Mouse (Mus musculus) adrenal gland (tissue): ENCODE data around the gene Tagln2.

Source experiments
- intact Hi-C: fragments of 180-260 bp; cut with DNase I; formaldehyde crosslinking; loops from one replicate; pipeline ENCODE4 v1.15.1; 2025

The Tagln2 gene

GRCm38 (mm10) chr1:172502145-172503110 is 2.6 kb downstream of the Tagln2 start:
- intact Hi-C loops = no loop called here

- intact Hi-C loops = no loop called here
These were observed 3.5 kb downstream of the Tagln2 start for GRCm38 (mm10) chr1:172503111-172503997.

GRCm38 (mm10) chr1:172504756-172505155 is 4.9 kb downstream of the Tagln2 start:
- intact Hi-C loops = no loop called here

GRCm38 (mm10) chr1:172507001-172507400 is 7.2 kb downstream of the Tagln2 start:
- intact Hi-C loops = no loop called here

GRCm38 (mm10) chr1:172507701-172508100 is 7.9 kb downstream of the Tagln2 start:
- intact Hi-C loops = no loop called here

- intact Hi-C loops = no loop called here
These were observed 8.3 kb downstream of the Tagln2 start for GRCm38 (mm10) chr1:172508172-172508571.

- intact Hi-C loops = no loop called here
These were observed 9.4 kb downstream of the Tagln2 start for GRCm38 (mm10) chr1:172509235-172509634.

- intact Hi-C loops = no loop called here
These were observed 10.1 kb downstream of the Tagln2 start for GRCm38 (mm10) chr1:172509983-172510382.

GRCm38 (mm10) chr1:172510421-172510972 is 10.7 kb downstream of the Tagln2 start:
- intact Hi-C loops = no loop called here

GRCm38 (mm10) chr1:172512962-172513361 is 13.1 kb downstream of the Tagln2 start:
- intact Hi-C loops = no loop called here

GRCm38 (mm10) chr1:172513525-172514212 is 13.8 kb downstream of the Tagln2 start:
- intact Hi-C loops = no loop called here

GRCm38 (mm10) chr1:172514213-172514529 is 14.3 kb downstream of the Tagln2 start:
- intact Hi-C loops = no loop called here

GRCm38 (mm10) chr1:172514551-172515268 is 14.9 kb downstream of the Tagln2 start:
- intact Hi-C loops = no loop called here

GRCm38 (mm10) chr1:172515396-172515795 is 15.5 kb downstream of the Tagln2 start:
- intact Hi-C loops = no loop called here

GRCm38 (mm10) chr1:172518013-172518412 is 18.2 kb downstream of the Tagln2 start:
- intact Hi-C loops = no loop called here

- intact Hi-C loops = loop anchor here (10.0 kb wide), 1 partner anchor 875 kb away; no protein-coding TSS in a partner anchor
These were observed 19.8 kb downstream of the Tagln2 start for GRCm38 (mm10) chr1:172519644-172520043.

GRCm38 (mm10) chr1:172520576-172521440 is 21.0 kb downstream of the Tagln2 start, which contains the start of gene Cfap45:
TSS of gene Cfap45 (plus strand) at chr1:172520801.
- intact Hi-C loops = loop anchor here (10.0 kb wide), 1 partner anchor 874 kb away; no protein-coding TSS in a partner anchor

GRCm38 (mm10) chr1:172522524-172522923 is 22.7 kb downstream of the Tagln2 start:
- intact Hi-C loops = loop anchor here (10.0 kb wide), 1 partner anchor 872 kb away; no protein-coding TSS in a partner anchor

- intact Hi-C loops = loop anchor here (10.0 kb wide), 1 partner anchor 871 kb away; no protein-coding TSS in a partner anchor
These were observed 23.9 kb downstream of the Tagln2 start for GRCm38 (mm10) chr1:172523699-172524101.
